Mouse (Mus musculus) lung, adult 2 months (tissue): ENCODE results near the gene Sema4g.

Source experiments
- CTCF ChIP-seq: fragments of 200-500 bp; IDR thresholded peaks from 2 replicates; pipeline ENCODE4 v1.5.1; 2011; ENCODE audit warnings: mild to moderate bottlenecking, low read length, control low read depth; ENCODE audit not compliant: insufficient read depth
- POLR2A ChIP-seq: fragments of 200-500 bp; IDR thresholded peaks from 2 replicates; pipeline ENCODE4 v1.6.1; 2011; ENCODE audit warnings: low read depth, mild to moderate bottlenecking, control low read depth, low read length, borderline replicate concordance; ENCODE audit errors: extremely low read depth

DNA sequence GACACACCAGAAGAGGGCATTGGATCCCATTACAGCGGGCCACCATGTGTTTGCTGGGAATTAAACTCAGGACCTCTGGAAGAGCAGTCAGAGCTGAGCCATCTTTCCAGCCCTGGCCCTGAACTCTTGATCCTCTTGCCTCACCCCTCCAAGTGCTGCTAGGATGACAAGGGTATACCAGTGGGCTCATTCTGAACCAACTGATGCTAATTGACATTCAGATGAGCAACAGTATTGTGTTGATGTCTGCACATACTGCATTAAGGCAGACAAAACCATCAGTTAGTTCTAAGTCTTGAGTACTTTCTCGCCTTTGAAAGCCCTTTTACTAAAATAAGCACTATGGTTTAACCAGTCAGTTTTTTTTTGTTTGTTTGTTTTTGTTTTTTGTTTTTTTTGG is 29.3 kb upstream of the Sema4g start:
- no peak for TF ChIP-seq CTCF
- no peak for TF ChIP-seq POLR2A
